Mouse (Mus musculus): ENCODE data around the gene Lztr1. TPM values are rescaled to one million over a fixed set of nuclear protein-coding genes. Genes with fewer than 3 reads are reported as not detected.

Gene Lztr1
- polyA plus RNA-seq, 1 experiment, result 46.6 TPM

DNA sequence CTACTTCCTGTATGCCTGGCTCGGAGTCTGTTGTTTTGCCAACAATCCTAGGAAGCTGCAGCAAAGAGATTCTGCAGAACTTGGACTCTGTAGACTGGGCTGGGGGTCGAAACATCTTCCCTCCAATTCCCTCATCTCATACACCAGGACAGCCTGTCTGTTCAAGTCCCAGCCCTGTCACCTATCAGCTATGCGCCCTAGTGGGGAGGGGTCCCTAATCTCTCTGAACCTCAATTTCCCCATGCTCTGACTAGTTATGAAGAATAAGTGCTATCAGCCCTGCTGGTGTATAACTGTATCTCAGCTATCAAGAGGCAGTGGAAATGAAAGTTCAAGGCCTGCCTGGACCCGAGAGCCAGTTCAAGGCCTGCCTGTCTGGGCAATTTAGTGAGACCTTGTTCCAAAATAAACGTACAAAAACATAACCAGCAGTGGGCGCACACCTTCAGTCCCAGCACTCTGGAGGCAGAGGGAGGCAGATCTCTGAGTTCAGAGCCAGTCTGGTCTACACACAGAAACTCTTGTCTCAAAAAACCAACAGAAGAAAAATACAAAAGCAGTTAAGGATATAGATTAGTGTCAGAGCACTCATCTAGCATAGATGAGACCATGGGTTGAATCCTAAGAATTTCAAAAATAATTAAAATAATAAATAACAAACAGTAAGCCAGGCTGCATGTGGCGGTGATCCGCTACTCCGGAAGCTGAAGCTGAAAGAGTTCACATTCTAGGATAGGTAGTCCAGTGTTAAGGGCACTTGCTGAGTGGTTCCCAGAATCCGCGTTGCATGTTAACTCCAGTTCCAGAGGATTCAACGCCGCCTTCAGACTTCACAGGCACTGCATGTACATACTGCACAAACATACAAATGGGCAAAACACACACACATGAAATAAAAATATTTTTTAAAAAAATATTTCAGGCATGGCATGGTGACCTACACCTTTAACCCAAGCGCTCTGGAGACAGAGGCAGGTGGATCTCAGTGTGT lies 19.7 kb upstream of the Lztr1 start:
- Histone ChIP-seq H3K4me1 (ENCODE audit: control insufficient read depth, insufficient read depth, low read length) (peaks cover 1% of the 10 kb centered on the region), H3K27ac (ENCODE audit: insufficient read depth, low read length) (no peak overlapping the region), H3K9ac (ENCODE audit: low read depth, poor library complexity, severe bottlenecking) (peak overlapping the region; percentile 56; the same call in 1 of the 2 replicates), H3K4me3 (ENCODE audit: low read depth, low read length) (peak overlapping the region; percentile 36), H3K27me3 (ENCODE audit: control insufficient read depth, insufficient read depth, low read length, poor library complexity, severe bottlenecking) (no peaks in the 10 kb centered on the region), H3K9me3 (replicated peaks; ENCODE audit: control insufficient read depth, insufficient read depth, low read length, poor library complexity, severe bottlenecking) (no peaks in the 10 kb centered on the region), H3K36me3 (ENCODE audit: control insufficient read depth, insufficient read depth, low read length, poor library complexity, severe bottlenecking) (peaks cover 19% of the 10 kb centered on the region)
- no peak for TF ChIP-seq POLR2A (IDR thresholded peaks at IDR 0.05; ENCODE audit: insufficient read depth, low read length)
- peak; percentile 65 for TF ChIP-seq CTCF (IDR thresholded peaks at IDR 0.05; ENCODE audit: low read depth, low read length)

DNA sequence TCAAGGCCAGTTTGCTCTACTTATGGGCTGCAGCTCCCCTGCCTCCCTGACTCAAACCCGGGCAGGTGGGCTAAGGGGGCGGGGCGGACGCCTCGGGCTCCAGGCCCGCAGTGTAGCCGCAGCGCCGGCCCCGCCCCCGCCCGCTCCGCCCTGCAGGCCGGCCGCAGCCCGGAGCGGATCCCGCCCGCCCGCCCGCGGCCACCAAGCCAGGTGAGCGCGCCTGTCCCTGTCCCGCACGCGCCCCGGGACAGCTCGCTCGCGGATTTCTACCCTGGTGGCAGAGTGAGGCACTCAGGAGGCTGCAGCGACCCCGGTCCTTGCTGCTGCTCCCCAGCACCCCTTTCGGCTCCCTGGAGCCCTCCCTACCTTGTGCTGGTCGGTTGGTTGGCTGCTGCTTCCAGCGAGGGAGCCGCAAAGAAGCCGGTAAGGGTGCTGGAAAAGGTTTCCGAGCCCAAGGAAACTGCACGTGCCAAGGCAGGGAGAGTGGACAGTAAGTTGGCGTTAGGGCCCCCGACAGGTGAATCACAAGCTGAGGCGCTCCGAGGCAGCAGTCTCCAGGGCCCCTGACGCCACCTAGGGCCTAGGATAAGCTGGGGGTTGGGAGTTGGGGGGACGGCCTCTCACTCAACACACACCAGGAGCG lies 18.9 kb upstream of the Lztr1 start, which contains the start of gene Aifm3:
Gene Aifm3, plus strand, starts transcription at position 143 of the 643 bp plus-strand sequence.
- peaks cover 15% of the 10 kb centered on the region for H3K36me3 ChIP-seq (ENCODE audit: control insufficient read depth, insufficient read depth, low read length, poor library complexity, severe bottlenecking)
- TF ChIP-seq POLR2A (IDR thresholded peaks at IDR 0.05; ENCODE audit: insufficient read depth, low read length), result no peak
- TF ChIP-seq EP300 (IDR thresholded peaks at IDR 0.05; ENCODE audit: insufficient read depth, low read depth, low read length), result no peak
- peak; percentile 3 for TF ChIP-seq CTCF (IDR thresholded peaks at IDR 0.05; ENCODE audit: low read depth, low read length)
- no peaks in the 10 kb centered on the region for H3K27me3 ChIP-seq (ENCODE audit: control insufficient read depth, insufficient read depth, low read length, poor library complexity, severe bottlenecking)
- no peaks in the 10 kb centered on the region for H3K9me3 ChIP-seq (replicated peaks; ENCODE audit: control insufficient read depth, insufficient read depth, low read length, poor library complexity, severe bottlenecking)
- H3K9ac ChIP-seq (ENCODE audit: low read depth, poor library complexity, severe bottlenecking), result peak within 1 kb of the TSS; percentile 56
- peaks cover 1% of the 10 kb centered on the region for H3K4me1 ChIP-seq (ENCODE audit: control insufficient read depth, insufficient read depth, low read length)
- peak within 1 kb of the TSS; percentile 62 for H3K4me3 ChIP-seq (ENCODE audit: low read depth, low read length)
- no peak within 1 kb of the TSS for H3K27ac ChIP-seq (ENCODE audit: insufficient read depth, low read length)

DNA sequence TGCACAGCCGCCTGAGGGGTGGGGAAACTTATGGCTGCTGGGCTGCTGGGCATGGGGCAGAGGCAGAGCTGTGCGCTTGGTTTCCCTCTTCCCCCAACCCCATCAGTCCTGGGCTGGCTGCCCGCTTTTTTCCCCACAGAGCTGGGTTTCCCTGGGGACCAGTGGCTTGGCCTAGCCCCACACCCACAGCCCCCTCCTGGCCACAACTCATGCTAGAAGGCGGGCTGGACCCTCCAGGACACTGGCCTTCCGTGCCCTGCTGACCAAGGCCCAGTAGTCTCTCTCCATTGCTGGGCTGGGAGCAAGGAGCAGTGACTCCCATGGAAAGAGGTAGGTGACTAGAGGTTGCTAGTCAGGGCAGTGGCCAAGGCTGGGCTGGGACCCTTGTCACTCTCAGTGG lies 17.3 kb upstream of the Lztr1 start:
- 0 out of 2 replicates have a peak, but pooled peaks cover 2% of the 10 kb centered on the region for H3K36me3 ChIP-seq (ENCODE audit: control insufficient read depth, insufficient read depth, low read length, poor library complexity, severe bottlenecking)
- no peaks in the 10 kb centered on the region for H3K27me3 ChIP-seq (ENCODE audit: control insufficient read depth, insufficient read depth, low read length, poor library complexity, severe bottlenecking)
- no peak overlapping the region for H3K4me3 ChIP-seq (ENCODE audit: low read depth, low read length)
- peaks cover 1% of the 10 kb centered on the region for H3K4me1 ChIP-seq (ENCODE audit: control insufficient read depth, insufficient read depth, low read length)
- TF ChIP-seq EP300 (IDR thresholded peaks at IDR 0.05; ENCODE audit: insufficient read depth, low read depth, low read length), result no peak
- TF ChIP-seq POLR2A (IDR thresholded peaks at IDR 0.05; ENCODE audit: insufficient read depth, low read length), result no peak
- TF ChIP-seq CTCF (IDR thresholded peaks at IDR 0.05; ENCODE audit: low read depth, low read length), result no peak
- H3K9me3 ChIP-seq (replicated peaks; ENCODE audit: control insufficient read depth, insufficient read depth, low read length, poor library complexity, severe bottlenecking), result no peaks in the 10 kb centered on the region
- H3K9ac ChIP-seq (ENCODE audit: low read depth, poor library complexity, severe bottlenecking), result no peak overlapping the region
- H3K27ac ChIP-seq (ENCODE audit: insufficient read depth, low read length), result no peak overlapping the region

DNA sequence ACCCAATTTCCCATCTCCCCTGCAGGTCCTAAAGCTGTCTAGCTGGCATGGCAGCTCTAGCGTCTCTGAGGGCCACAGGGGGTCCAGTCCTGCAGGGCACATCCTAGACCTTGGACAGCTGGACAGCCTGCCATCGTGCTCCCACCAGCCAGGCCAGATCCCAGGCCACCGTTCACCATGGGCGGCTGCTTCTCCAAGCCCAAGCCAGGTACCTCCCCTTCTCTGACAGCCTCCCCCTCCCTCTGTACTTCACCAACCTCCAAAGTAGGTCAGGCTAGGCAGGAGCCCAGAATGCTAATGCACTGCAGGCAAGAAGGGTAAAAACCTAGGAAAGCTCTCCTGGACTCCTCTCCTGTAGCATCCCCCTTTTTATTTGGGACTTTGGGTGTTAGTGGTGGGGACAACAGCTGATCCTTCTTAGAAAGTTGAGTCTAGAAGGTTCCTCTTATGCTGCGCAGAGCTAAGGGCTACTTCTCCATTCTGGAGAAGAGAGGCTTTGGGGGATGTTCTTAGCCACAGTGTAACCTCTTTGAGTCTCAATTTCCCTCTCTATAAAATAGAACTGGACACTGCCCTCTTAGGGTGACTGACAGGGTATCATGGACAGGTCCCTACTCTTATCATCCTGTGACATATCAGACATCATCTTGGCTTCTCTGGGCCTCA lies 16.5 kb upstream of the Lztr1 start:
- peaks cover 1% of the 10 kb centered on the region for H3K4me1 ChIP-seq (ENCODE audit: control insufficient read depth, insufficient read depth, low read length)
- no peak overlapping the region for H3K9ac ChIP-seq (ENCODE audit: low read depth, poor library complexity, severe bottlenecking)
- H3K36me3 ChIP-seq (ENCODE audit: control insufficient read depth, insufficient read depth, low read length, poor library complexity, severe bottlenecking), result no peaks in the 10 kb centered on the region
- TF ChIP-seq CTCF (IDR thresholded peaks at IDR 0.05; ENCODE audit: low read depth, low read length) (no peak), EP300 (IDR thresholded peaks at IDR 0.05; ENCODE audit: insufficient read depth, low read depth, low read length) (no peak), POLR2A (IDR thresholded peaks at IDR 0.05; ENCODE audit: insufficient read depth, low read length) (no peak)
- H3K4me3 ChIP-seq (ENCODE audit: low read depth, low read length), result no peak overlapping the region
- H3K27me3 ChIP-seq (ENCODE audit: control insufficient read depth, insufficient read depth, low read length, poor library complexity, severe bottlenecking), result no peaks in the 10 kb centered on the region
- no peak overlapping the region for H3K27ac ChIP-seq (ENCODE audit: insufficient read depth, low read length)
- H3K9me3 ChIP-seq (replicated peaks; ENCODE audit: control insufficient read depth, insufficient read depth, low read length, poor library complexity, severe bottlenecking), result no peaks in the 10 kb centered on the region

DNA sequence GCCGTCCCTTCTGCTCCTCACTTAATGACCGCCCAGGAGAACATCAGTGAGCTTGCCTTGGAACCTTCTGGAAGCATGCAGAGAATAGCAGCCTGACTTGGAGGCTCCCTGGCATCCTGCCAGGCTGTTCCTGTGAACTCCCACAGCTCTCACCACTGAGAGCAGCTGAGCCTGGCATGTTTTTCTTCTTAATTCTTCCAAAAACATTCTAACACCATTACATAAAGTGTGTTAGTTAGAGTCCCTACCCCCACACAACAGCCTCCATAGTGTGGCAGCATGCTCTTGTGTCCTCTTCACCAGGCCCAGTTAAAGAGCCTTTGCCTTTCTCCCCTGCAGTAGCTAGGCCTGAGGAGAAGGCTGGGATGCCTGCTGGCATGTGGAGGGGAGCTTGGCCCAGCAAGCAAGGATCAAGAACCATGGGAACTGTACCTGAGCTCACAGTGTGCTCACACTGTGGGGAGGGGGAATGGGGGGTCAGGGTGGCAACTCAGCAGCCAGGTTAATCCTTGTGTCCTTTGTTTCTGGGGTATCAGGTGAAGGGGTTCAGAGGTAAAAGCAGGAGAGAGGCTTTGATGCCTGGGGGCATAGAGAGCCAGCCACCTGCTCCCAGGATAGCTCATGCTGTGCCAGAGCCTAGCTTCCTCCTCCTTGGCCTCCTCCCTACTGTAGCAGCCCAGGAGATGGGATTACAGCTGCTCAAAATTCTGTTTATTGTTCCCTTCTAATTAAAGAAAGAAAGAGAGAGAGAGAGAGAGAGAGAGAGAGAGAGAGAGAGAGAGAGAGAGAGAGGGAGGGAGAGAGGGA lies 11.8 kb upstream of the Lztr1 start:
- Histone ChIP-seq H3K4me3 (ENCODE audit: low read depth, low read length) (no peak overlapping the region), H3K27me3 (ENCODE audit: control insufficient read depth, insufficient read depth, low read length, poor library complexity, severe bottlenecking) (no peaks in the 10 kb centered on the region), H3K9ac (ENCODE audit: low read depth, poor library complexity, severe bottlenecking) (no peak overlapping the region), H3K9me3 (replicated peaks; ENCODE audit: control insufficient read depth, insufficient read depth, low read length, poor library complexity, severe bottlenecking) (no peaks in the 10 kb centered on the region), H3K27ac (ENCODE audit: insufficient read depth, low read length) (no peak overlapping the region), H3K4me1 (ENCODE audit: control insufficient read depth, insufficient read depth, low read length) (no peaks in the 10 kb centered on the region), H3K36me3 (ENCODE audit: control insufficient read depth, insufficient read depth, low read length, poor library complexity, severe bottlenecking) (no peaks in the 10 kb centered on the region)
- TF ChIP-seq POLR2A (IDR thresholded peaks at IDR 0.05; ENCODE audit: insufficient read depth, low read length) (no peak), EP300 (IDR thresholded peaks at IDR 0.05; ENCODE audit: insufficient read depth, low read depth, low read length) (no peak), CTCF (IDR thresholded peaks at IDR 0.05; ENCODE audit: low read depth, low read length) (no peak)

Measured in ES-Bruce4 (cell line).